Mouse (Mus musculus) heart, adult 2 months (tissue): Measurements from ENCODE around the gene Nt5c1a.

Experiments
- CTCF ChIP-seq: fragments of 200-600 bp; IDR thresholded peaks from 2 replicates; pipeline ENCODE4 v1.8.1; 2022; ENCODE audit warnings: antibody characterized with exemption, mild to moderate bottlenecking, moderate library complexity
- EP300 ChIP-seq: fragments of 200-500 bp; IDR thresholded peaks from 2 replicates; pipeline ENCODE4 v1.6.1; 2011; ENCODE audit warnings: low read depth, low read length, control low read depth; ENCODE audit not compliant: insufficient read depth

DNA sequence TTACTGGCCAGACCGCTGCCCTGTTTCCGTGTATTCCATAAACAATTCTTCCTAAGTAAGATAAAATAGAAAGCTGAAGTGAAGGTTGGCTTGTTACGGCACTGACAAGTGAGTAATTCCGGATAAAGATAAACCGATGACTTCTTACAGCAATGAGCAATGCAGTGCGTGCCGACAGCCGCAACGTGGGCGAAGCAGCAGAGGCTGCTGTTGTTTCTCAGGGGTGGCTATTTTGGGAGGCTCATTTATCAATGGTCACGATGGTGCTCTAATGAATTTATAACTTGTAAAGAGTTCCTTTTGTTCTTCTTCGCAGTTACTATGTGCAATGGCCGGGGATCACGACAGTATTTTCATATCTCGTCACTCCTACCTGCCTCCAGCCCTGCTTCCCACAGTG, 37.1 kb upstream of the Nt5c1a start:
- 0 out of 2 replicates have a peak, but pooled peaks have one; percentile 22 for TF ChIP-seq CTCF
- TF ChIP-seq EP300: no peak
